Mouse (Mus musculus): ENCODE data around the gene Fat1.

Gene Fat1

GRCm38 (mm10) chr8:44934850-44935497 is at the start of gene Fat1:
Gene Fat1, plus strand, starts transcription at chr8:44935447.
- DNase-seq = peak; percentile 92

- DNase-seq = no peak
Measured at GRCm38 (mm10) chr8:44894626-44895025, 40.6 kb upstream of the Fat1 start.

GRCm38 (mm10) chr8:44899575-44899991 is 35.7 kb upstream of the Fat1 start:
- DNase-seq = no peak

- DNase-seq = no peak
Measured at GRCm38 (mm10) chr8:44911126-44911903, 23.9 kb upstream of the Fat1 start.

- no peak for DNase-seq
Measured at GRCm38 (mm10) chr8:44919487-44920082, 15.7 kb upstream of the Fat1 start.

- no peak for DNase-seq
Measured at GRCm38 (mm10) chr8:44920379-44921032, 14.7 kb upstream of the Fat1 start.

- DNase-seq = no peak
Measured at GRCm38 (mm10) chr8:44924995-44925394, 10.3 kb upstream of the Fat1 start.

GRCm38 (mm10) chr8:44930058-44930457 is 5.2 kb upstream of the Fat1 start:
- DNase-seq = no peak

GRCm38 (mm10) chr8:44932546-44933342 is 2.5 kb upstream of the Fat1 start:
- peak; percentile 2 for DNase-seq

- DNase-seq = peak; percentile 47
Measured at GRCm38 (mm10) chr8:44933478-44933877, 1.8 kb upstream of the Fat1 start.

- no peak for DNase-seq
Measured at GRCm38 (mm10) chr8:44934416-44934815, 831 bp upstream of the Fat1 start.

GRCm38 (mm10) chr8:44935741-44936140 is 494 bp downstream of the Fat1 start:
- DNase-seq = peak; percentile 88

GRCm38 (mm10) chr8:44936481-44936961 is 1.3 kb downstream of the Fat1 start:
- peak; percentile 31 for DNase-seq

- peak; percentile 72 for DNase-seq
Measured at GRCm38 (mm10) chr8:44937141-44937825, 2.0 kb downstream of the Fat1 start.

- peak; percentile 90 for DNase-seq
Measured at GRCm38 (mm10) chr8:44937905-44938642, 2.8 kb downstream of the Fat1 start.

- DNase-seq = no peak
Measured at GRCm38 (mm10) chr8:44938643-44938979, 3.4 kb downstream of the Fat1 start.

- DNase-seq = no peak
Measured at GRCm38 (mm10) chr8:44945577-44945976, 10.3 kb downstream of the Fat1 start.

- DNase-seq = no peak
Measured at GRCm38 (mm10) chr8:44948597-44948996, 13.3 kb downstream of the Fat1 start.

GRCm38 (mm10) chr8:44960455-44960854 is 25.2 kb downstream of the Fat1 start:
- no peak for DNase-seq

GRCm38 (mm10) chr8:44960906-44961305 is 25.7 kb downstream of the Fat1 start:
- DNase-seq = no peak

- DNase-seq = no peak
Measured at GRCm38 (mm10) chr8:44961492-44961891, 26.2 kb downstream of the Fat1 start.
